ENCODE assay signal across 8 mouse cellular contexts in genomic region chr8:89026139-89026520, GRCm38 (mm10). TPM values are rescaled to one million over a fixed set of nuclear protein-coding genes. Genes with fewer than 3 reads are reported as not detected.
DNase-seq lines count a peak whose midpoint lies in the region; ATAC-seq and TF ChIP-seq lines count a peak whose summit lies in the region.

No protein-coding gene starts in this region.

- H3K4me1 ChIP-seq in heart, embryonic 13.5 days: peaks cover 24% of the 10 kb centered on the region
- H3K4me1 ChIP-seq in ES-E14 (ENCODE audit: control insufficient read depth in 2 of 2, insufficient read depth in 2 of 2, low read length in 2 of 2, poor library complexity in 1 of 2): peaks cover 14 to 23% of the 10 kb centered on the region in 2 experiments
- H3K4me1 ChIP-seq in hindbrain, embryonic 11.5 days (replicated peaks; ENCODE audit: control insufficient read depth, insufficient read depth, low read length): peaks cover 7% of the 10 kb centered on the region; the same call in 1 of the 2 replicates
- peaks cover 3% of the 10 kb centered on the region for H3K4me1 ChIP-seq in liver, postnatal 0 days (ENCODE audit: insufficient read depth)

- in situ Hi-C loops in ES-E14 (cut with MboI; ENCODE audit: low sequenced_read_pairs in 2 of 2, unreplicated experiment in 2 of 2): no loop called here

- no peak for ATAC-seq in heart, embryonic 13.5 days (ENCODE audit: extremely low read depth, insufficient number of reproducible peaks, low FRiP score, low TSS enrichment)
- peak; percentile 34 for ATAC-seq in hindbrain, embryonic 11.5 days (ENCODE audit: low FRiP score)
- no peak for ATAC-seq in liver, postnatal 0 days

- no peak for DNase-seq in heart, adult 18-20 months
- DNase-seq in ES-E14 (ENCODE audit: low read depth, low spot score): no peak
- peak; percentile 39 for DNase-seq in hindbrain, embryonic 11.5 days (ENCODE audit: low spot score)
- no peak for DNase-seq in liver, postnatal 0 days
- DNase-seq in adrenal gland, postnatal 4 days (ENCODE audit: low spot score in 2 of 2): no peak
- no peak for DNase-seq in gastrocnemius, postnatal 10 days
- no peak for DNase-seq in left cerebral cortex, postnatal 4 days

- no peak for TF ChIP-seq EP300 in liver, postnatal 0 days (IDR thresholded peaks at IDR 0.05; ENCODE audit: low read depth)

- H3K27ac ChIP-seq in heart, embryonic 13.5 days (replicated peaks): peak overlapping the region; percentile 30; the same call in 1 of the 2 replicates
- peak overlapping the region; percentile 82 for H3K27ac ChIP-seq in ES-E14 (ENCODE audit: insufficient read depth, low read depth, low read length, poor library complexity, severe bottlenecking)
- 0 out of 2 replicates have a peak overlapping the region, but pooled peaks have one; percentile 27 for H3K27ac ChIP-seq in hindbrain, embryonic 11.5 days (ENCODE audit: low read depth, low read length)
- no peak overlapping the region for H3K27ac ChIP-seq in liver, postnatal 0 days (ENCODE audit: low read depth)

- 12% methylated on average over 12 of the region's 13 CpGs for WGBS in heart, embryonic 13.5 days
- 5% methylated on average over 9 of the region's 13 CpGs for WGBS in hindbrain, embryonic 11.5 days
- WGBS in liver, postnatal 0 days (ENCODE audit: insufficient replicate concordance): 32% methylated on average over 10 of the region's 13 CpGs

- peaks cover 36% of the 10 kb centered on the region for H3K27me3 ChIP-seq in heart, embryonic 13.5 days (replicated peaks)
- peaks cover 2% of the 10 kb centered on the region; the same call in 1 of the 2 replicates for H3K27me3 ChIP-seq in hindbrain, embryonic 11.5 days (ENCODE audit: control insufficient read depth, insufficient read depth, low read length)
- H3K27me3 ChIP-seq in liver, postnatal 0 days (ENCODE audit: insufficient read depth, low read length): peaks cover 14% of the 10 kb centered on the region

- peak overlapping the region; percentile 72 for H3K9ac ChIP-seq in heart, embryonic 13.5 days
- H3K9ac ChIP-seq in ES-E14 (ENCODE audit: insufficient read depth, low read depth, low read length, poor library complexity, severe bottlenecking): peak overlapping the region; percentile 69; the same call in 1 of the 2 replicates
- H3K9ac ChIP-seq in hindbrain, embryonic 11.5 days (ENCODE audit: low read depth, low read length): peak overlapping the region; percentile 42; the same call in 1 of the 2 replicates
- no peak overlapping the region for H3K9ac ChIP-seq in liver, postnatal 0 days (replicated peaks)

- no peaks in the 10 kb centered on the region for H3K9me3 ChIP-seq in heart, embryonic 13.5 days
- H3K9me3 ChIP-seq in ES-E14 (ENCODE audit: control insufficient read depth, insufficient read depth, low read depth, low read length): no peaks in the 10 kb centered on the region
- H3K9me3 ChIP-seq in hindbrain, embryonic 11.5 days (ENCODE audit: control insufficient read depth, low read length): no peaks in the 10 kb centered on the region
- H3K9me3 ChIP-seq in liver, postnatal 0 days (ENCODE audit: low read length): no peaks in the 10 kb centered on the region

- H3K4me3 ChIP-seq in heart, embryonic 13.5 days: peak overlapping the region; percentile 50
- H3K4me3 ChIP-seq in ES-E14 (ENCODE audit: insufficient read depth in 1 of 2, low read depth in 1 of 2, low read length in 2 of 2, poor library complexity in 1 of 2, severe bottlenecking in 1 of 2): peak overlapping the region; percentile 33 to 52
- peak overlapping the region; percentile 29 for H3K4me3 ChIP-seq in hindbrain, embryonic 11.5 days (ENCODE audit: low read depth, low read length)
- no peak overlapping the region for H3K4me3 ChIP-seq in liver, postnatal 0 days (ENCODE audit: low read depth, low read length)

- no peak for TF ChIP-seq CTCF in liver, postnatal 0 days (IDR thresholded peaks at IDR 0.05; ENCODE audit: low read depth)

- intact Hi-C loops in left cerebral cortex, postnatal 4 days (cut with DNase I): no loop called here

- H3K36me3 ChIP-seq in heart, embryonic 13.5 days: peaks cover 16% of the 10 kb centered on the region
- peaks cover 27% of the 10 kb centered on the region for H3K36me3 ChIP-seq in ES-E14 (ENCODE audit: control insufficient read depth, insufficient read depth, low read length, poor library complexity, severe bottlenecking)
- peaks cover 5% of the 10 kb centered on the region; the same call in 1 of the 2 replicates for H3K36me3 ChIP-seq in hindbrain, embryonic 11.5 days (ENCODE audit: control insufficient read depth, insufficient read depth, low read length)
- peaks cover 5% of the 10 kb centered on the region; the same call in 1 of the 2 replicates for H3K36me3 ChIP-seq in liver, postnatal 0 days (replicated peaks; ENCODE audit: insufficient read depth, low read length)

- peak overlapping the region; percentile 79 for H3K4me2 ChIP-seq in heart, embryonic 13.5 days
- peak overlapping the region; percentile 62 for H3K4me2 ChIP-seq in hindbrain, embryonic 11.5 days (replicated peaks; ENCODE audit: low read depth, low read length)
- peak overlapping the region; percentile 68 for H3K4me2 ChIP-seq in liver, postnatal 0 days (ENCODE audit: low read depth, low read length)

TF ChIP-seq in ES-E14, 5 proteins besides CTCF, POLR2A, EP300 and RAD21:
- TF ChIP-seq HCFC1 (IDR thresholded peaks at IDR 0.05; ENCODE audit: borderline replicate concordance, insufficient read depth, low read length) (no peak), CHD2 (IDR thresholded peaks at IDR 0.05; ENCODE audit: low read depth, low read length) (no peak), ZNF384 (IDR thresholded peaks at IDR 0.05; ENCODE audit: low read depth, low read length) (no peak), ZC3H11A (IDR thresholded peaks at IDR 0.05; ENCODE audit: borderline replicate concordance, low read depth, low read length) (no peak), MAFK (IDR thresholded peaks at IDR 0.05; ENCODE audit: insufficient read depth, low read depth, low read length) (no peak)

RNA-seq across cellular contexts. Expression of gene Sall1, which starts 17.8 kb away (rescaled TPM):
- 3.9 and 4.1 TPM in 2 replicates for polyA plus RNA-seq in heart, embryonic 13.5 days (2015; fragmentation: Nextera tagmentation; extraction: Ambion mirVana)
- total RNA-seq in heart, adult 18-20 months (2021): 1 to 10 TPM in 1 of 2 experiments, under 1 TPM in 1; 0.87 to 1.3 TPM
- total RNA-seq in ES-E14 (2012; rRNA removed): 22.5 and 26.4 TPM in 2 replicates
- 18.7 and 20.8 TPM in 2 replicates for polyA plus RNA-seq in hindbrain, embryonic 11.5 days (2014; fragmentation: Nextera tagmentation; extraction: Ambion mirVana)
- polyA plus RNA-seq in liver, postnatal 0 days (2015; fragmentation: Nextera tagmentation; extraction: Ambion mirVana): 3.3 and 3.9 TPM in 2 replicates
- 10 to 100 TPM in 1 of 2 experiments, 1 to 10 TPM in 1; 1.5 to 10.7 TPM for total RNA-seq in adrenal gland, postnatal 4 days (2021)
- total RNA-seq in gastrocnemius, postnatal 10 days (2021): under 1 TPM; 0.07 to 0.16 TPM
- 10 to 100 TPM; 13.4 to 15.0 TPM for total RNA-seq in left cerebral cortex, postnatal 4 days (2021)
